ENCODE assay signal across 8 mouse cellular contexts in the genomic region with DNA sequence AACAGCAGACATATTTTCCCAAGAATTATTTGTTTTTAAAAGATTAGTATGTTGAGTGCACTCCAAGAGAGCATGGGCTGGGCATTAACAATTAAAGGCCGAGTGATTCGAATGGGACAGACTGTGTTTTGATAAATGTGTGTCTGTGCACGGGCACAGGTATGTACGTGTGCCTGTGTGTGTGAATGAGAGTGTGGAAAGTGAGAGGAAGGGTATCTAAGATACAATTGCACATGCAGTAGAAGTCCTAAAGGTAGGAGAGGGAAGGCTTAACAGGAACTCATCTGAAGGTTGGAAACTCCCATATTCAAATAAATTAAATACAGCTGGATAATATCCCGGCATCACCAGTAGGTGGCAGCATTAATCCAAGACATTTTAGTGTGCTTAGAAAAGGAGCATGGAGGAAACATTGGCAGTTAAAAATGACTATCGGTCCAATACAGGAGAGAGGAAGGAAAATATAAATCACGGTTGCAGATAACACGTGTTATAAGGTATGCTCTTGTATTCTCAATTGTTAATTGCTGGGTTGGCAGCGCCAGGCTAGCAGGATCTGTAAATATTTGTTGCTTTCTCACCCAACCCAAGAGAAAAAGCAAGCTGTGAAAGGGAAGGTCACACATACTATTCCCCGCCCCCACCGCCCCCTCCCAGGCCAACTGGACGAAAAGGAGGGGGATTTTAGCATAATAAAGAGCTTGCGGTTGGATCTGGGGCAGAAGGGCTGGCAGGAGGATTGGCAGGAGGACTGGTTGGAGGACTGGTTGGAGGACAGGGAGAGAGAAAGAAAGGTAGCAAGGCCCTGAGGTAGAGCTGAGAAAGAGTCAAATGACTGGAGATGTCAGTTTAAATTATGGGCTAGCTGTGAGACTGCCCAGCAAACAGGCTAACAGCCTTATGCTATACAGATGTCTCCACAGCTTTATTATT. TPM values are rescaled to one million over a fixed set of nuclear protein-coding genes. Genes with fewer than 3 reads are reported as not detected.
A peak's percentile ranks its signal among the peaks of the same experiment; 100 is the strongest.
DNase-seq lines count a peak whose midpoint lies in the region; ATAC-seq lines count a peak whose summit lies in the region.

No protein-coding gene starts in this region.

- peak overlapping the region; percentile 63 for H3K27ac ChIP-seq in embryonic facial prominence, embryonic 10.5 days (replicated peaks)
- H3K27ac ChIP-seq in heart, embryonic 11.5 days (ENCODE audit: low read depth, low read length) = no peak overlapping the region
- no peak overlapping the region for H3K27ac ChIP-seq in midbrain, embryonic 16.5 days (ENCODE audit: low read length)

- intact Hi-C loops in left cerebral cortex, postnatal 4 days (cut with DNase I) = loop anchor here (5.0 kb wide), 1 partner anchor 1052 kb away; no protein-coding TSS in a partner anchor

- 21% methylated on average over 13 of the region's 13 CpGs for WGBS in embryonic facial prominence, embryonic 10.5 days
- 22% methylated on average over 13 of the region's 13 CpGs for WGBS in heart, embryonic 11.5 days (ENCODE audit: insufficient replicate concordance)
- WGBS in midbrain, embryonic 16.5 days = 20% methylated on average over 13 of the region's 13 CpGs

- no peak overlapping the region; the same call in 1 of the 2 replicates for H3K9ac ChIP-seq in heart, embryonic 11.5 days (ENCODE audit: low read depth, low read length)
- H3K9ac ChIP-seq in midbrain, embryonic 16.5 days (ENCODE audit: low read depth, low read length) = peak overlapping the region; percentile 40; the same call in 1 of the 2 replicates

- ATAC-seq in activated CD4-positive, CD25-positive, alpha-beta regulatory T cell, adult 4 months = peak; percentile 73
- ATAC-seq in heart, embryonic 11.5 days (replicated peaks; ENCODE audit: insufficient number of reproducible peaks, low FRiP score, low TSS enrichment) = no peak
- peak; percentile 76 for ATAC-seq in midbrain, embryonic 16.5 days

- H3K4me1 ChIP-seq in embryonic facial prominence, embryonic 10.5 days = peaks cover 4% of the 10 kb centered on the region
- no peaks in the 10 kb centered on the region for H3K4me1 ChIP-seq in heart, embryonic 11.5 days (ENCODE audit: control insufficient read depth, insufficient read depth, low read length)
- peaks cover 4% of the 10 kb centered on the region for H3K4me1 ChIP-seq in midbrain, embryonic 16.5 days (ENCODE audit: control insufficient read depth, insufficient read depth, low read length)

- H3K4me2 ChIP-seq in heart, embryonic 11.5 days = peak overlapping the region; percentile 41
- H3K4me2 ChIP-seq in midbrain, embryonic 16.5 days (ENCODE audit: low read length) = peak overlapping the region; percentile 47

- H3K4me3 ChIP-seq in embryonic facial prominence, embryonic 10.5 days = peak overlapping the region; percentile 43
- H3K4me3 ChIP-seq in heart, embryonic 11.5 days (ENCODE audit: low read depth, low read length) = no peak overlapping the region
- peak overlapping the region; percentile 12 for H3K4me3 ChIP-seq in midbrain, embryonic 16.5 days (ENCODE audit: low read depth, low read length)

- H3K9me3 ChIP-seq in embryonic facial prominence, embryonic 10.5 days = no peaks in the 10 kb centered on the region
- H3K9me3 ChIP-seq in heart, embryonic 11.5 days (replicated peaks; ENCODE audit: control insufficient read depth, low read length) = no peaks in the 10 kb centered on the region
- no peaks in the 10 kb centered on the region for H3K9me3 ChIP-seq in midbrain, embryonic 16.5 days (replicated peaks; ENCODE audit: control insufficient read depth, low read length, poor library complexity, severe bottlenecking)

- DNase-seq in 3134 (ENCODE audit: extremely low read depth, insufficient read length, low spot score) = peak; percentile 15
- DNase-seq in embryonic facial prominence, embryonic 10.5 days (ENCODE audit: low spot score) = peak; percentile 66
- peak; percentile 23 to 70 for DNase-seq in kidney, adult 8-10 months
- peak; percentile 67 for DNase-seq in left cerebral cortex, postnatal 4 days
- DNase-seq in spleen, postnatal 36 days (ENCODE audit: low spot score in 2 of 2) = peak; percentile 22 to 53

- H3K27me3 ChIP-seq in embryonic facial prominence, embryonic 10.5 days (replicated peaks; ENCODE audit: low read depth, poor library complexity, severe bottlenecking) = no peaks in the 10 kb centered on the region
- H3K27me3 ChIP-seq in heart, embryonic 11.5 days (ENCODE audit: control insufficient read depth, insufficient read depth, low read length) = no peaks in the 10 kb centered on the region
- H3K27me3 ChIP-seq in midbrain, embryonic 16.5 days (ENCODE audit: control insufficient read depth, insufficient read depth, low read depth, low read length) = no peaks in the 10 kb centered on the region

- H3K36me3 ChIP-seq in embryonic facial prominence, embryonic 10.5 days (replicated peaks) = no peaks in the 10 kb centered on the region
- no peaks in the 10 kb centered on the region for H3K36me3 ChIP-seq in heart, embryonic 11.5 days (ENCODE audit: control insufficient read depth, insufficient read depth, low read length)
- H3K36me3 ChIP-seq in midbrain, embryonic 16.5 days (ENCODE audit: control insufficient read depth, insufficient read depth, low read length) = no peaks in the 10 kb centered on the region

RNA-seq across cellular contexts. Expression of a gene that starts 35.6 kb away (rescaled TPM):
- polyA plus RNA-seq in activated CD4-positive, CD25-positive, alpha-beta regulatory T cell, adult 4 months (2017; shearing (Covaris generic)) = not detected
- polyA plus RNA-seq in embryonic facial prominence, embryonic 10.5 days (2016; fragmentation: Nextera tagmentation; extraction: Ambion mirVana) = not detected in 2 replicates
- 0.13 TPM in 1 of 2 replicates, not detected in the other for polyA plus RNA-seq in heart, embryonic 11.5 days (2014; fragmentation: Nextera tagmentation; extraction: Ambion mirVana)
- not detected for total RNA-seq in left cerebral cortex, postnatal 4 days (2021)
- not detected in 2 replicates for polyA plus RNA-seq in midbrain, embryonic 16.5 days (2015; fragmentation: Nextera tagmentation; extraction: Ambion mirVana)

Comparison
In these comparisons a context has a peak if more than half of its experiments do, and no peak if none do; other contexts are left out.
1. DNase-seq: peak in every context shown above with its lines; median percentile 67 in left cerebral cortex, postnatal 4 days; 66 in embryonic facial prominence, embryonic 10.5 days; 46 in kidney, adult 8-10 months; 38 in spleen, postnatal 36 days; 15 in 3134.